Mouse (Mus musculus) Muller cell, postnatal 12 days (primary cell): ENCODE measurements around the gene Gm14288.
"Not testable (repeated sequence)": the region's sequence is repeated elsewhere in the genome, so short reads cannot be mapped to it uniquely, and the experiment has no call there.

Experiments
- DNase-seq: peaks from one replicate; pipeline ENCODE4 v3.0.0-alpha.2; 2015; ENCODE audit errors: inconsistent ontology term

Gm14288 gene

DNA sequence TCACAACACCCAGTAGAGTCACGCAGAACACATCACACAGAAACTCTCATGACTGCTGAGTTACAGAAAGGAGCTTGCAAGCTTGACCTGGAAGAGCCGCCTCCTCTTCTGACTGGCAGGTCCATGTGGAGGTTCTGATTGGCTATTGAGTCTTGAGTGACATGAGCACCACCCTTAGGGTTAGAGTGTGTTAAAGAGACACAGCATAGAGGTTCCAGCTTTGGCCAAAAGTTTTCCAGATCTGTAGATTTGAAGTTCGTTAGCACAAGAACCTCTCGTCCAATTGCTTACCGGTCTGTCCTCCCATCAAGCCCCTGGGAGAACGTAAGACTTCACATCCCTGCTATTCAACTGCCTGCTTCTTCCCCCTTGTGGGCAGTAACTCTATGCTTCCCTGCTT, at the start of gene Gm14288:
TSS of gene Gm14288 (minus strand) at position 101 of the 400 bp plus-strand sequence.
- not testable (repeated sequence) for DNase-seq

DNA sequence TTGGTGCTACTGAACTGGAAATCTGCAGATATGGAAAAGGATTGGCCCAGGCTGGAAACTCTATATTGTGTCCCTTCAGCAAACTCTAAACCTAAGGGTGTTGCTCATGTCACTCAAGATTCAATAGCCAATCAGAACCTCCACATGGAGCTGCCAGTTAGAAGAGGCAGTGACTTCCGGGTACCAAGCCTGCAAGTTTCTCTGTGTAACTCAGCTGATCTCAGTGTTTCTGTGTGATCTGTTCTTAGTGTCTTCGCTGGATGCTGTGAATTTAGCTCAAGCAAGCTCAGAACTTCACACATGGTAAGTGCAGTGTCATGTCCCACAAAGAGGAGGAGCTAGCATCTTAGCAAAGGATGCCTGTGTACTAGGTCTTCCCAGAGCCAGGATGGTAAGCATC, 59.7 kb downstream of the Gm14288 start, which contains the start of gene Gm2007:
TSS of gene Gm2007 (plus strand) at position 301 of the 400 bp plus-strand sequence.
- not testable (repeated sequence) for DNase-seq
